ENCODE assay signal across 22 mouse cellular contexts in the genomic region with DNA sequence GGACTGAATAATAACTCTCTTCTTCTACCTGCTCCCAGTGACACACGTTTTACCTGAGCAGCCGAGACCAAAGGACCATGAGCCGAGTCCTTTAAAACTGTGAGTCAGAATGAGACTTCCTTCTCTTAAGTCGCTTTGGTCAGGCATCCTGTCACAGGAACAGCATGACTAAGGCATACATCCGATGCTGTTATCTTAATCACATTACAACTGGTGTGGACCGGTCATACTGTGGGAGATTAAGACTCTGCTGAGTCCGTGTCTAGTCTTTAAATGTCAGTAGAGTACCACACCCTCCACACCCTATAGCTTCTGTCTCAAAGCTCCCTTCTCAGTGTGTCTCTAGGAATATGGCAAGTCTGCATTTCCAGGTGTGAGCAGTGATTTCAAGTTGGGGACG. TPM values are rescaled to one million over a fixed set of nuclear protein-coding genes. Genes with fewer than 3 reads are reported as not detected.
DNase-seq lines count a peak whose midpoint lies in the region; ATAC-seq lines count a peak whose summit lies in the region.
"Had no signal": no experiment of that assay in that cellular context is flagged by ENCODE, and none has a peak within 500 bp of the region (broad histone marks: within the 10 kb centered on the region; RNA-seq: fewer than 3 reads in every experiment).

No protein-coding gene starts in this region.

- H3K36me3 ChIP-seq in intestine, embryonic 16.5 days (ENCODE audit: control insufficient read depth, insufficient read depth, low read length), result no peaks in the 10 kb centered on the region
- no peaks in the 10 kb centered on the region for H3K36me3 ChIP-seq in intestine, embryonic 15.5 days
- H3K36me3 ChIP-seq: midbrain, embryonic 12.5 days had no signal

- no peaks in the 10 kb centered on the region for H3K9me3 ChIP-seq in intestine, embryonic 16.5 days (ENCODE audit: control insufficient read depth, low read length)
- H3K9me3 ChIP-seq in intestine, embryonic 15.5 days, result no peaks in the 10 kb centered on the region
- H3K9me3 ChIP-seq: midbrain, embryonic 12.5 days had no signal

- H3K9ac ChIP-seq in intestine, embryonic 16.5 days (ENCODE audit: low read depth, low read length), result no peak overlapping the region
- no peak overlapping the region for H3K9ac ChIP-seq in intestine, embryonic 15.5 days
- H3K9ac ChIP-seq: midbrain, embryonic 12.5 days had no signal

- WGBS in intestine, embryonic 16.5 days, result 71% methylated on average over 8 of the region's 8 CpGs
- WGBS in intestine, embryonic 15.5 days, result 72% methylated on average over 8 of the region's 8 CpGs

- DNase-seq in c-Kit-negative CD71-positive TER-119-positive erythroid progenitor cells, embryonic 14.5 days (ENCODE audit: low read depth, low spot score), result peak; percentile 13
- no peak for DNase-seq in right cerebral cortex, adult 2 months (ENCODE audit: low spot score in 2 of 2)
- DNase-seq in spleen, postnatal 14 days (ENCODE audit: low spot score in 2 of 2), result no peak
- DNase-seq in gastrocnemius, postnatal 25 days, result no peak
- DNase-seq: adrenal gland, adult 2 months; cerebellum, adult 11-12 months; gastrocnemius, postnatal 14 days; kidney, adult 9 months; kidney, postnatal 4 days; lung, postnatal 14 days; right cerebral cortex, postnatal 25 days had no signal

- H3K27me3 ChIP-seq in intestine, embryonic 16.5 days (replicated peaks; ENCODE audit: control insufficient read depth, insufficient read depth, low read length), result no peaks in the 10 kb centered on the region
- no peaks in the 10 kb centered on the region for H3K27me3 ChIP-seq in intestine, embryonic 15.5 days (replicated peaks)
- H3K27me3 ChIP-seq: midbrain, embryonic 12.5 days had no signal

- no peak overlapping the region for H3K4me2 ChIP-seq in intestine, embryonic 16.5 days (ENCODE audit: low read depth, low read length)
- no peak overlapping the region for H3K4me2 ChIP-seq in intestine, embryonic 15.5 days (replicated peaks)
- H3K4me2 ChIP-seq: midbrain, embryonic 12.5 days had no signal

- H3K4me3 ChIP-seq in intestine, embryonic 16.5 days (ENCODE audit: low read length), result no peak overlapping the region
- H3K4me3 ChIP-seq in intestine, embryonic 15.5 days (replicated peaks), result no peak overlapping the region
- H3K4me3 ChIP-seq: midbrain, embryonic 12.5 days had no signal

- peak; percentile 61 for ATAC-seq in intestine, embryonic 16.5 days
- no peak for ATAC-seq in intestine, embryonic 15.5 days
- peak; percentile 78 for ATAC-seq in erythroid progenitor cell, adult 5-6 weeks (replicated peaks; ENCODE audit: low FRiP score, poor library complexity, severe bottlenecking)
- ATAC-seq in megakaryocyte progenitor cell, adult 5-6 weeks (replicated peaks; ENCODE audit: poor library complexity), result peak; percentile 29; the same call in 1 of the 2 replicates

- H3K27ac ChIP-seq in intestine, embryonic 16.5 days (ENCODE audit: low read length), result no peak overlapping the region
- no peak overlapping the region for H3K27ac ChIP-seq in intestine, embryonic 15.5 days
- H3K27ac ChIP-seq: midbrain, embryonic 12.5 days had no signal

- no peaks in the 10 kb centered on the region; the same call in 1 of the 2 replicates for H3K4me1 ChIP-seq in intestine, embryonic 16.5 days (ENCODE audit: control insufficient read depth, insufficient read depth, low read length)
- H3K4me1 ChIP-seq in intestine, embryonic 15.5 days (replicated peaks), result no peaks in the 10 kb centered on the region
- H3K4me1 ChIP-seq: midbrain, embryonic 12.5 days had no signal

RNA-seq across cellular contexts. Expression of a gene that starts 50.2 kb away (rescaled TPM):
- polyA plus RNA-seq in intestine, embryonic 16.5 days (2015; fragmentation: Nextera tagmentation; extraction: Ambion mirVana), result not detected in 2 replicates
- polyA plus RNA-seq in intestine, embryonic 15.5 days (2015; fragmentation: Nextera tagmentation; extraction: Ambion mirVana), result not detected in 2 replicates
- not detected in 2 replicates for total RNA-seq in erythroid progenitor cell, adult 5-6 weeks (2015; ENCODE audit: low replicate concordance)
- not detected in 2 replicates for total RNA-seq in erythroid progenitor cell, adult 5-6 weeks (2017; ENCODE audit: low replicate concordance)
- total RNA-seq in megakaryocyte progenitor cell, adult 5-6 weeks (2015), result not detected in 2 replicates
- total RNA-seq in megakaryocyte progenitor cell, adult 5-6 weeks (2017), result not detected in 2 replicates
- total RNA-seq in gastrocnemius, postnatal 25 days (2021), result not detected
- total RNA-seq: adrenal gland, adult 2 months; gastrocnemius, postnatal 14 days; layer of hippocampus, postnatal 14 days; left cerebral cortex, postnatal 14 days had no signal
- polyA plus RNA-seq: adrenal gland, adult 2 months; embryonic facial prominence, embryonic 11.5 days; heart, embryonic 14.5 days; limb, embryonic 14.5 days; midbrain, embryonic 12.5 days; neural tube, embryonic 14.5 days had no signal
